Mouse (Mus musculus) embryonic stem cell, embryonic (primary cell): ENCODE results near the gene Nrip1.

Experiments used
- CTCF ChIA-PET, 4 experiments: fragments of 300-600 bp in 2 of 4; fragments of 350-600 bp in 2 of 4; sonication (Branson Sonifier 250); formaldehyde crosslinking; loops; one replicate each; lab custom pipeline; 2022; ENCODE audit warnings: inconsistent platforms in 2 of 4; lab: Charles Lee
- POLR2A ChIA-PET, 4 experiments: fragments of 300-600 bp in 2 of 4; fragments of 350-600 bp in 2 of 4; sonication (Branson Sonifier 250); formaldehyde crosslinking; loops; one replicate each; lab custom pipeline; 2022; ENCODE audit warnings: antibody characterized with exemption in 4 of 4, inconsistent platforms in 1 of 4; lab: Charles Lee

The Nrip1 gene

DNA sequence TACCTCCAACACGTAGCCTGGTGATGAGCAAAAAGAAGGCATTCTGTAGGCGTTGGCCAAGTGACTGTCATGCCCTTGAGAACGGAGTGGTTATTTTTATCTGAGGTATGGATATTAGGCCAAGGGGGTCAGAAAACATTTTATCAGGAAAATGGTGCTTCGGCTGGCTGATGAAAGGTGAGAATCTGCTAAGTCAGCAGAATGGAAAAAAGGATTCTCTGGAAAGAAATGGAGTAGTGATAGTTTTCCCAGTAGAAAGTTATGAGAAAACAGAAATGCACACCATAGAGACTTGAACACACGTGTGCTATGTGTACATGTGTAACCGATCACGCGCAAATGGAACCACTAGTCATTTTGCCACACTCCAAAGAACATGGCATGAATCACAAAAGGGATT, 3.0 kb upstream of the Nrip1 start:
- CTCF ChIA-PET = no interaction called here
- POLR2A ChIA-PET = no interaction called here

DNA sequence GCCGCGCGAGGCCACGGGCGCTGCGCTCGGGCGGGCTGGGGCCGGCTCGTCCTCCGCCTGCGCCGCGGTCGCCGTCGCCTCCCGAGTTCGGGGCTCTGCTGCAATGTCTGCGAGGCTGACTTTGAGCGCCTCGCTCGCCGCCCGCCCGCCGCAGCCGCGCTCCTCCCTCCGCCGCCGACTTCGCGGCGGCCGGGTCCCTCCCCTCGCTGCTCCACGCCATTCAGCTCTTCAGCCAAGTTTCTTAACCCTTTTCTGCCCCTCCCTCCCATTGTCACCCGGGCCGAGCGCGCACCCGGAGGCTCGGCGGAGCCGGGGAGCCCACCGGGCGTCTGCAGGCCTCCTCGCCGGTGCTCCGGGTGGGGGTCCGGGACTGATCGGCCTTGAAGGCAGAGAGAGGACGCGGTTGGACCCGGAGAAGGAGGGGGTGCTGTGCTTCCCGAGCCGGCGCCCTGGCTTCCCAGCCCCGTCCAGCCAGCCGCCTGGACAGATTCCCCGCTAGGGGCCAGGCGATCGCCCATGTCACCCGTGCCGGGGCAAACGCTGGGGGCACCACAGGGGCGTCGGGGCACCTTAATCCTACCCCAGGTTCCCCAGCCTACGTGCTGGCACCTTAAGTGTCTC, 576 bp downstream of the Nrip1 start:
- POLR2A ChIA-PET = interaction anchor here (0.5 to 3.6 kb wide), 42 partner anchors 9 to 711 kb away, joined by 3 to 51 read pairs (median 4); partner anchors contain the start of gene Hspa13 (in 2 of the 4)
- CTCF ChIA-PET = interaction anchor here in 2 of 4 experiments (0.6 to 1.2 kb wide), 4 partner anchors 9 to 20 kb away, joined by 3 read pairs; no protein-coding TSS in a partner anchor

GRCm38 (mm10) chr16:76372045-76372940, 1.3 kb downstream of the Nrip1 start:
- ChIA-PET CTCF (interaction anchor here in 2 of 4 experiments (0.6 to 1.2 kb wide), 4 partner anchors 10 to 19 kb away, joined by 3 read pairs; no protein-coding TSS in a partner anchor), POLR2A (interaction anchor here (0.5 to 3.6 kb wide), 41 partner anchors 8 to 606 kb away, joined by 3 to 51 read pairs (median 4); partner anchors contain the start of gene Hspa13 (in 2 of the 4))

DNA sequence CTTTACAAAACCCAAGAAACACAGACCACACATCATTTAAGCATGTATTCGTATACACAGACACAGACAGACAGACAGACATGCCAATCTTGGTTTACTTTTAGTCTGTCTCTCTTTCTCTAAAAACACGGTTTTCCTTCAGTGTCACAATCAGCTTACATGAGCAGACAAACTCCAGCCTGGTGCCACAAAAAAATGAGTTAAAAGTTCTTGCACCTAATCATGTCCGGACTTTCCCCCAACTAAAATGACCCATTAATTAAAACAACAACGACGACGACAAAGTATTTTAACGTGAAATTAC, 2.1 kb downstream of the Nrip1 start:
- ChIA-PET CTCF (no interaction called here), POLR2A (interaction anchor here in 3 of 4 experiments (1.0 to 3.6 kb wide), 8 partner anchors 15 to 77 kb away, joined by 3 to 51 read pairs (median 16); no protein-coding TSS in a partner anchor)

- ChIA-PET CTCF (no interaction called here), POLR2A (interaction anchor here in 2 of 4 experiments (1.8 to 3.6 kb wide), 3 partner anchors 15 to 77 kb away, joined by 6 to 33 read pairs (median 15); no protein-coding TSS in a partner anchor)
Measured at GRCm38 (mm10) chr16:76370716-76371613, 2.7 kb downstream of the Nrip1 start.

- POLR2A ChIA-PET = interaction anchor here in 1 of 4 experiments (0.6 kb wide), 1 partner anchor 20 kb away, joined by 3 read pairs; no protein-coding TSS in a partner anchor
Measured at GRCm38 (mm10) chr16:76370041-76370715, 3.4 kb downstream of the Nrip1 start.

GRCm38 (mm10) chr16:76369236-76369635, 4.4 kb downstream of the Nrip1 start:
- CTCF ChIA-PET = no interaction called here
- POLR2A ChIA-PET = interaction anchor here in 1 of 4 experiments (0.6 kb wide), 1 partner anchor 19 kb away, joined by 3 read pairs; no protein-coding TSS in a partner anchor

More at GRCm38 (mm10) chr16:76370041-76370715, 3.4 kb downstream of the Nrip1 start:
- CTCF ChIA-PET = no interaction called here

GRCm38 (mm10) chr16:76367261-76367908, 6.2 kb downstream of the Nrip1 start:
- POLR2A ChIA-PET = interaction anchor here in 1 of 4 experiments (1.8 kb wide), 1 partner anchor 35 kb away, joined by 4 read pairs; no protein-coding TSS in a partner anchor
- CTCF ChIA-PET = no interaction called here

DNA sequence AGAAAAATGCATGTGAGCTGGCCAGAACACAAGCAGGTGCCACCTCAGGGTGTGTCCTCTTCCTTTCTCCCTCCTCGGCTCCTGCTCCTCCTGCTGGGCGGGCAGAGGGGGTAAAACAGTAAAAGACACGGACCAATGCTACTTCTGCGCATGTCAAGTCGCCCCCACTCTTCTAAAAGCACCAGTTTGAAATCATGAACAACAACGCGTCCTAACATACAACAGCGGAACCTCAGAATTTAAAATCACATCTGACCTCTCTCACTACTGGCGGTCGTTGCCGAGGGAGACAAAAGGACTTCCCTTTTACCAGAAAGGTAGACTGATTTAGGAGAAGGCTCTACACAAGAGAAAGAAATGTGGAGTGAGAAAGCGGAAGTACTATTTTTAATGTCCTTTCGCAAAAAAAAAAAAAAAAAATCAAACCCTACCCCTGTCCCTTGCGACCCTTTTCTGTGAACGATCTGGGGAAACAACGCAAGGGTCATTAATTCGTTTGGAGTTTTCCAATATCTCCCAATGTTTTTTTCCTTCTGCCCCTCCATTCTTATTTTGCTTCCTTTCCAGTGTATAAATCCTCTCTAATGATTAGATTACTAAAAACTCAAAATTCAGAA, 7.7 kb downstream of the Nrip1 start:
- ChIA-PET CTCF (interaction anchor here in 2 of 4 experiments (0.6 kb wide), 3 partner anchors 167 to 591 kb away, joined by 3 to 11 read pairs (median 3); no protein-coding TSS in a partner anchor), POLR2A (interaction anchor here in 2 of 4 experiments (0.6 to 2.5 kb wide), 8 partner anchors 10 to 83 kb away, joined by 3 to 12 read pairs (median 4); no protein-coding TSS in a partner anchor)

DNA sequence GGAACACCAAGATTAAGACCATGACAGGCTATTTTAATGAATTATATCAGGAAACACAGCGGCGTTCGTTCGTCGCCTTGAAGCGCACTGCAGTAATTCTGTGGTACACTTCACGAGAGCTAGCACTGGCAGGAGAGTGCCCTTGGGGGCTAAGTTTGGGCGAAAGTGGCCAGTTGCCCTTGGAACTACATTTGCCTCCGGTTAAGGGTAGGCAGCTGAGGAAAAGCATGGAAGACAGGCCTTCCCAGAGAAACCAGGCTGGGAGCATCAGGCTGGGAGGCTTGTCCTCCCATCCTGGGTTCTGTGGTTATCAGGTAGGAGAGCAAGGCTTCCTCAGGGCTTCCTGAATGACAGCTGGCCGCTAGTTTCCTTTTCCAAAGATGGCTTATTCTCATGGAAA, 8.4 kb downstream of the Nrip1 start:
- ChIA-PET CTCF (interaction anchor here in 2 of 4 experiments (0.6 kb wide), 2 partner anchors 401 to 590 kb away, joined by 3 read pairs; no protein-coding TSS in a partner anchor), POLR2A (interaction anchor here (0.6 to 2.5 kb wide), 15 partner anchors 7 to 321 kb away, joined by 3 to 12 read pairs (median 4); no protein-coding TSS in a partner anchor)

DNA sequence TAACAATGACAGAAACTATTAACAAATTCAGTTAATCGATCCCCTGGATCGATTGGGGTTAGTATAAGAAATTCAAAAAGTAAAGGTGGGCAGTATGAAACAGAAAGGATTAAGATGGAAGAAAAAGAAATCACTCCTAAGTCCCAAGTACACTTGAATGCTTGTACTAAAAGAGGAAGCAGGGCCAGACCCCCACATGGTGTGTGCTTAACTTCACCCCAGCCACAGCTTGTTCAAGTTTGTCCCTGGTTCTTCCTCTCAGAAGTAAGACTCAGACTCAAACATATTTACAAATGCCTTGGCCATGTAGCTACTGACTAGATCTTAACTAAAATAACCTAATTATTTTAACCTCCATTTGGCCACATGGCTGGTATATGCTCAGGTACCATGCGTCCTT, 10.0 kb downstream of the Nrip1 start:
- ChIA-PET CTCF (no interaction called here), POLR2A (interaction anchor here in 2 of 4 experiments (1.4 to 2.5 kb wide), 3 partner anchors 8 to 9 kb away, joined by 3 to 12 read pairs (median 7); no protein-coding TSS in a partner anchor)

GRCm38 (mm10) chr16:76362982-76363381, 10.6 kb downstream of the Nrip1 start:
- CTCF ChIA-PET = no interaction called here
- POLR2A ChIA-PET = interaction anchor here in 2 of 4 experiments (1.0 to 1.4 kb wide), 2 partner anchors 10 kb away, joined by 3 read pairs; no protein-coding TSS in a partner anchor

- ChIA-PET POLR2A (no interaction called here), CTCF (no interaction called here)
Measured at GRCm38 (mm10) chr16:76360441-76360840, 13.2 kb downstream of the Nrip1 start.

DNA sequence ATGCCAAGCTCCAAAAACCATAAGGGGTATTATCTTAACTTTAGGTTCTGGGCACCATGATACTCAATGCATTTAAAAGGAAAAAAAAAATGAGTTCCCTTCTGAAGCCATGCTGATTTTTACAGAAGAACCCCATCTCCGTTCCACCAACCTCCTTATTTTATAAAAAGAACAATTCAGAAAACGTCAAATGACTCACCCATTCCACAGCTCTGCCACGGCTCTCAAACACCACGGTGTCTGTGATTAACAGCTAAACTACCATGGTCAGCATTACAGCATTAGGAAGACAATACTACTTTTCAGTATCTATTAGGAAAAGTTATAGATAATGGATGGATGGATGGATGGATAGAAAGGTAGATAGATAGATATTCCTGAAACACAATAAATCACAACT, 14.9 kb downstream of the Nrip1 start:
- CTCF ChIA-PET = interaction anchor here in 1 of 4 experiments (0.6 kb wide), 1 partner anchor 40 kb away, joined by 4 read pairs; no protein-coding TSS in a partner anchor

DNA sequence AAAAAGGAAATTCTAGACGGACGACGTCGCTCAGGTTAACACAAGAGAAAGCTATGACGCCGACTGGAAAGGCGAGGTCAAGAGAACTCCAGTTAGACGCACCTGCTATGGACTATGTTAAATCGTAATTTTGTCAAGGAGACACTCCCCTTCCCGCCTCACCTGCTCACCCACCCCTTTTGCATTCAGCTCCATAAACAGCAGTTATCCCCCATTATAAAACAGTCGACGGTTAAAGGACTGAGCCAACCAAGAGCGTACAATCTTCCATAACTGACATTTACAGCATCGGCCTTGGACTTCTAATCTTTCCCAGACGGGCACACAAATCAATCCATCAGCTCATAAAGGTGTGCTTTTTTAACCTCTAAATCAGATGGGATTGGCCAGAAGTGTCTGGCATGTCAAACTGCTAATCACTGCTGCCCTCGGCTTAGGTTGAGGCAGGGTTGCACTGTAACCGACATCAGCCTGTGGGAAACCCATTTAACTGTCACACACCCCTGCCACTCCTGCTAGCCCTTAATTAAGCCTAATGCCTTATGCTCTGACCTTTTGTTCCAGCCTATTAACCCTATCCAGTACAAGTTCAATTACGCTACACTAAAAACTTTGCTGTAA, 15.4 kb downstream of the Nrip1 start:
- CTCF ChIA-PET = interaction anchor here in 1 of 4 experiments (0.6 kb wide), 1 partner anchor 39 kb away, joined by 4 read pairs; no protein-coding TSS in a partner anchor
- POLR2A ChIA-PET = interaction anchor here in 3 of 4 experiments (0.8 to 2.6 kb wide), 11 partner anchors 9 to 66 kb away, joined by 3 to 13 read pairs (median 3); partner anchors contain the start of gene Nrip1 (in 1 of the 3)

More for the DNA sequence above, 14.9 kb downstream of the Nrip1 start:
- POLR2A ChIA-PET = interaction anchor here in 3 of 4 experiments (0.8 to 2.6 kb wide), 8 partner anchors 14 to 67 kb away, joined by 3 to 13 read pairs (median 4); partner anchors contain the start of gene Nrip1 (in 1 of the 3)
